In genomic region chr5:102055130-102055641, GRCm38 (mm10) we compare ENCODE assay signal across 8 mouse cellular contexts. TPM values are rescaled to one million over a fixed set of nuclear protein-coding genes. Genes with fewer than 3 reads are reported as not detected.
DNase-seq lines count a peak whose midpoint lies in the region; ATAC-seq and TF ChIP-seq lines count a peak whose summit lies in the region.

No protein-coding gene starts in this region.

- no peak for TF ChIP-seq CTCF in bone marrow macrophage, adult 2 months (IDR thresholded peaks at IDR 0.05; ENCODE audit: low read depth, low read length)

- H3K27ac ChIP-seq in heart, embryonic 13.5 days (replicated peaks), result peak overlapping the region; percentile 17; the same call in 1 of the 2 replicates
- H3K27ac ChIP-seq in heart, embryonic 12.5 days (ENCODE audit: poor library complexity, severe bottlenecking), result no peak overlapping the region
- H3K27ac ChIP-seq in bone marrow macrophage, adult 2 months (ENCODE audit: insufficient read depth, low read depth, low read length), result peak overlapping the region; percentile 75
- H3K27ac ChIP-seq in intestine, embryonic 15.5 days, result no peak overlapping the region
- H3K27ac ChIP-seq in liver, embryonic 15.5 days (replicated peaks), result 0 out of 2 replicates have a peak overlapping the region, but pooled peaks have one; percentile 2

- 36% methylated on average over 3 of the region's 3 CpGs for WGBS in heart, embryonic 13.5 days
- 33% methylated on average over 3 of the region's 3 CpGs for WGBS in heart, embryonic 12.5 days
- 38% methylated on average over 3 of the region's 3 CpGs for WGBS in intestine, embryonic 15.5 days
- 36% methylated on average over 3 of the region's 3 CpGs for WGBS in liver, embryonic 15.5 days (ENCODE audit: insufficient replicate concordance)

- no peak overlapping the region for H3K9ac ChIP-seq in heart, embryonic 13.5 days
- H3K9ac ChIP-seq in heart, embryonic 12.5 days, result no peak overlapping the region
- no peak overlapping the region for H3K9ac ChIP-seq in intestine, embryonic 15.5 days
- H3K9ac ChIP-seq in liver, embryonic 15.5 days, result no peak overlapping the region

- H3K4me1 ChIP-seq in heart, embryonic 13.5 days, result peaks cover 39% of the 10 kb centered on the region
- peaks cover 35% of the 10 kb centered on the region for H3K4me1 ChIP-seq in heart, embryonic 12.5 days (replicated peaks)
- H3K4me1 ChIP-seq in bone marrow macrophage, adult 2 months (ENCODE audit: control insufficient read depth, insufficient read depth, low read length), result peaks cover 54% of the 10 kb centered on the region
- H3K4me1 ChIP-seq in intestine, embryonic 15.5 days (replicated peaks), result peaks cover 13% of the 10 kb centered on the region
- peaks cover 54% of the 10 kb centered on the region for H3K4me1 ChIP-seq in liver, embryonic 15.5 days (replicated peaks)

- no peak for TF ChIP-seq POLR2A in bone marrow macrophage, adult 2 months (IDR thresholded peaks at IDR 0.05; ENCODE audit: borderline replicate concordance, low read depth, low read length)

- H3K4me3 ChIP-seq in heart, embryonic 13.5 days, result no peak overlapping the region
- no peak overlapping the region for H3K4me3 ChIP-seq in heart, embryonic 12.5 days
- H3K4me3 ChIP-seq in bone marrow macrophage, adult 2 months (ENCODE audit: insufficient read depth, low read length), result 0 out of 2 replicates have a peak overlapping the region, but pooled peaks have one; percentile 2
- no peak overlapping the region for H3K4me3 ChIP-seq in intestine, embryonic 15.5 days (replicated peaks)
- H3K4me3 ChIP-seq in liver, embryonic 15.5 days (replicated peaks), result no peak overlapping the region

- no peak for ATAC-seq in heart, embryonic 13.5 days (ENCODE audit: extremely low read depth, insufficient number of reproducible peaks, low FRiP score, low TSS enrichment)
- ATAC-seq in heart, embryonic 12.5 days (ENCODE audit: insufficient number of reproducible peaks, low FRiP score), result no peak
- ATAC-seq in intestine, embryonic 15.5 days, result 0 out of 2 replicates have a peak, but pooled peaks have one; percentile 30
- ATAC-seq in liver, embryonic 15.5 days (ENCODE audit: insufficient read depth), result peak; percentile 32

- no peaks in the 10 kb centered on the region for H3K9me3 ChIP-seq in heart, embryonic 13.5 days
- no peaks in the 10 kb centered on the region for H3K9me3 ChIP-seq in heart, embryonic 12.5 days (replicated peaks)
- no peaks in the 10 kb centered on the region for H3K9me3 ChIP-seq in intestine, embryonic 15.5 days
- no peaks in the 10 kb centered on the region for H3K9me3 ChIP-seq in liver, embryonic 15.5 days (replicated peaks)

- no peaks in the 10 kb centered on the region for H3K27me3 ChIP-seq in heart, embryonic 13.5 days (replicated peaks)
- no peaks in the 10 kb centered on the region for H3K27me3 ChIP-seq in heart, embryonic 12.5 days (replicated peaks)
- H3K27me3 ChIP-seq in intestine, embryonic 15.5 days (replicated peaks), result no peaks in the 10 kb centered on the region
- H3K27me3 ChIP-seq in liver, embryonic 15.5 days, result no peaks in the 10 kb centered on the region

- H3K4me2 ChIP-seq in heart, embryonic 13.5 days, result no peak overlapping the region
- no peak overlapping the region for H3K4me2 ChIP-seq in heart, embryonic 12.5 days
- H3K4me2 ChIP-seq in intestine, embryonic 15.5 days (replicated peaks), result no peak overlapping the region
- no peak overlapping the region for H3K4me2 ChIP-seq in liver, embryonic 15.5 days

- DNase-seq in ovary, adult 18-20 months (ENCODE audit: low spot score), result no peak
- DNase-seq in ovary, postnatal 10 days (ENCODE audit: low spot score), result no peak
- no peak for DNase-seq in lung, postnatal 14 days

- no peaks in the 10 kb centered on the region for H3K36me3 ChIP-seq in heart, embryonic 13.5 days
- no peaks in the 10 kb centered on the region for H3K36me3 ChIP-seq in heart, embryonic 12.5 days
- no peaks in the 10 kb centered on the region for H3K36me3 ChIP-seq in intestine, embryonic 15.5 days
- no peaks in the 10 kb centered on the region for H3K36me3 ChIP-seq in liver, embryonic 15.5 days (replicated peaks)

RNA-seq across cellular contexts. Expression of gene Wdfy3, which starts 14.5 kb away (rescaled TPM):
- 8.8 and 8.9 TPM in 2 replicates for polyA plus RNA-seq in heart, embryonic 13.5 days (2015; fragmentation: Nextera tagmentation; extraction: Ambion mirVana)
- polyA plus RNA-seq in heart, embryonic 12.5 days (2016; fragmentation: Nextera tagmentation; extraction: Ambion mirVana), result 15.7 and 17.4 TPM in 2 replicates
- 38.5 and 43.0 TPM in 2 replicates for polyA plus RNA-seq in bone marrow macrophage, adult 2 months (2012; ENCODE audit: insufficient read depth, insufficient read length, missing spikeins)
- polyA plus RNA-seq in intestine, embryonic 15.5 days (2015; fragmentation: Nextera tagmentation; extraction: Ambion mirVana), result 9.7 and 10.3 TPM in 2 replicates
- 3.4 and 4.2 TPM in 2 replicates for polyA plus RNA-seq in liver, embryonic 15.5 days (2015; fragmentation: Nextera tagmentation; extraction: Ambion mirVana)

Comparison
In these comparisons a context has a peak if more than half of its experiments do, and no peak if none do; other contexts are left out.
1. H3K27ac ChIP-seq: peak in heart, embryonic 13.5 days (single experiment), bone marrow macrophage, adult 2 months (single experiment) and liver, embryonic 15.5 days (single experiment); none in heart, embryonic 12.5 days (single experiment) and intestine, embryonic 15.5 days (single experiment).
2. ATAC-seq: peak in intestine, embryonic 15.5 days (single experiment) and liver, embryonic 15.5 days (single experiment); none in heart, embryonic 13.5 days (single experiment) and heart, embryonic 12.5 days (single experiment).